Mouse (Mus musculus) ZHBTc4 (cell line): ENCODE data around the gene Foxd1.

Source experiments
- DNase-seq: peaks from one replicate; pipeline ENCODE4 v3.0.0-alpha.2; 2011; ENCODE audit warnings: low read depth, low spot score

Foxd1 gene

GRCm38 (mm10) chr13:98383911-98384498, 30.0 kb downstream of the Foxd1 start:
- no peak for DNase-seq

- no peak for DNase-seq
These were observed 31.8 kb downstream of the Foxd1 start for GRCm38 (mm10) chr13:98385877-98386276.

DNA sequence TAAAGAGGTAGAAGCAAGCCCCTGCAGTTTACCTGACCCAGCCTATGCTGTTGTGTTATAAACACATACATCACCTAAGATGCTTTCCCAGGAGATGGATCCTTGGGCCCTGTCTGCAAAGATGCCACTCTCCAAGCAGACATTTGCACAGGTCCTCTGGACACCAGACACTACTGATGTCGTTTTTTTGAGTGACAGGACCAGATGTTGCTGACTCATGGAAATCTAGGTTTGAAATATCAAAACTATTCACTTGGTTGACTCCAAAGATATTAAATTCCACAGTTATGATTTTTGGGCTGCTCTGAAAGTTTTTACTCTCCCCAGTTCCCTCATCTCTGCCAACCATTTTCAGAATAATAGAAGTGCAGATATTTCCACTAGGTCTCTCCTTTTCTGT, 35.0 kb downstream of the Foxd1 start:
- no peak for DNase-seq

DNA sequence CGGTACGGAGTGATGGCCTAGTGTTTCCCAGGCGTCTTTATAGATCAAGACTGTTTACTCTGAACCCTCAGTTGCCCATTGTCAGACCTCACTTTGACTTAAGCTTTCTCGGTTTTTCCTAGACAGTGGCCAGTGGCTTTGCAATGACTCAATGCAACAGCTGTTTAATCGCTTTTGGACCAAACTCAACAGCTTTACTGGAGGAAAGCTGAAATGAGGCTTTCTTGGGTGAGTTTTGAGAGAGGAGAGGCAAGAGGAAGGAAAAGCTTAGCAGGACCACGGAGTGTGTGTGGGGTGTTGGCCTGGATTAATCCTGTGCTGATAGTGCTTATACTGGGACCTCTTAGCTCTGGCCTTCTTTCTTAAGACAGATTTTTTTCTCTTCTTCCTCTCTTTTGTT, 36.3 kb downstream of the Foxd1 start:
- DNase-seq = no peak

DNA sequence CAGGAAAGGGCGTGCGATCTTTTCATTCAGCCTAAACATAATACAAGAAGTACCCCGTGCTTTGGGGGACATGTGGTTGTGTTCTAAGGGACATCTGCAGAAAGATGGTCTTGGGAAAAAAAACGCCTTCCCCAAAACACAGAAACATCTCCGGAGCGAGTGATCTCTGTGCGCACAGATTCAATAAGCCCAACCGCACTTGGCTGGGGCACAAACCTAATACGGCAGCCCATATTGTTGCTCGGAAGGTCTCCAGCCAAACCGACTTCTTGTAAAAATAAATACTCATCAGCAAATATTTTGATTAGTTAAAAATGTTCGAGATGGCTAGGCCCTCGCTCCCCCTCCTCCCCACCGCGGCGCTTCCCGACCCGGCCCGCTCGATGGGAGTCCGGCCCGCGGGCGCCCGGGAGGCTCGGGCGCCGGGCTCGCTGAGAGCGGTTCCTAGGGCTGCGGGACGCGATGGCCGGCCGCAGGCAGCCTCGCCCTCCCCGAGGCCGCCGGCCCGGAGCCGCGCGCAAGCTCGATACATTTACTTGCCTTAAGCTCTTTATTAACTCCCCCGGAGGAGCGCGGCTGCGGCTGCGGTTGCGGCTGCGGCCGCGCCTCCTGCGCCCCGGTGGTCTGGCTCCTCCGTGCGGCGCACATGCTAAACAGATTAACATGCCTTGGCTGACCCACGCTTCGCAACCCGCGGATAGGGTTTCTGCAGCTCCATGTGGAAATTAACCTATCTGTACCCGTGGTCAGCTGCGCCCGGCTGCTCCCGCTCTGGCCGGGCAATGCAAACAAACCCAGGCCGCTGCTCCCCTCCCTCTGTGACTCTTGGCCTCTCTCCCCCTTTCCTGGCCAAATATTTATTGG, 37.0 kb downstream of the Foxd1 start:
- DNase-seq = peak; percentile 56

- DNase-seq = no peak
These were observed 37.6 kb downstream of the Foxd1 start for GRCm38 (mm10) chr13:98391635-98391990.

- DNase-seq = no peak
These were observed 38.0 kb downstream of the Foxd1 start for GRCm38 (mm10) chr13:98392031-98392430.

DNA sequence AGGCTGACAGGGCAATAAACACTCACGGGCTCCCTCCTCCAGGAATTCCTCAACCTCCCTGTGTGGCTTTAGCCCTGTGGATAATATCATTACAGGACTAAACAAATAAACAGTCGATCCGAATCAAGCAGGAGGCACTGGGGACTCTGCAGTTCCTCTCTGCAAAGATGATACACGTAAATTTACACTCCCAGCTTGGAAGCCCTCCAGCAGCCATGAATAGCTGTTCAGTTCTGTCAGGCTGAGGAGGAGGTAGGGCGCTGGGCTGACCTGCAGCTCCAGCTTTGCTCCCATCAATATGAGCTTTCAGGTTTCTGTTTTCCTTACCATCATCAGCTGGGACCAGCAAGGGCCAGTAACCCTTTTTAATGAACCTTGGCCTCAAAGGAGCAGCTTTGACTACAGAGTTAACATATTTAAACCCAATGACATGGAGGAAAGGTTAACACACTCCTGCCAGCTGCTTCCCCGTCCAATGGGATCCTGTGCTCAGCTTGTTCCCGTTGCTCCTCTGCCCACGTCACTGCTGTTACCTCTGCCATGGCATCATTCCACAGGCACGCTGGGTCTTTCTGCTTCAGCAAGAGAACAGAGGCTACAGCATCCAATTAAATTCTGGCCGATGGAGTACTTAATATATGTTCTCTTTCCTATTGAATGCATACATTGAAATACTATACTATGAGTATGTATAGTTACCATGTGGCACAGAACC, 39.5 kb downstream of the Foxd1 start:
- DNase-seq = no peak
